8 mouse cellular contexts compared by ENCODE assay signal in the genomic region with DNA sequence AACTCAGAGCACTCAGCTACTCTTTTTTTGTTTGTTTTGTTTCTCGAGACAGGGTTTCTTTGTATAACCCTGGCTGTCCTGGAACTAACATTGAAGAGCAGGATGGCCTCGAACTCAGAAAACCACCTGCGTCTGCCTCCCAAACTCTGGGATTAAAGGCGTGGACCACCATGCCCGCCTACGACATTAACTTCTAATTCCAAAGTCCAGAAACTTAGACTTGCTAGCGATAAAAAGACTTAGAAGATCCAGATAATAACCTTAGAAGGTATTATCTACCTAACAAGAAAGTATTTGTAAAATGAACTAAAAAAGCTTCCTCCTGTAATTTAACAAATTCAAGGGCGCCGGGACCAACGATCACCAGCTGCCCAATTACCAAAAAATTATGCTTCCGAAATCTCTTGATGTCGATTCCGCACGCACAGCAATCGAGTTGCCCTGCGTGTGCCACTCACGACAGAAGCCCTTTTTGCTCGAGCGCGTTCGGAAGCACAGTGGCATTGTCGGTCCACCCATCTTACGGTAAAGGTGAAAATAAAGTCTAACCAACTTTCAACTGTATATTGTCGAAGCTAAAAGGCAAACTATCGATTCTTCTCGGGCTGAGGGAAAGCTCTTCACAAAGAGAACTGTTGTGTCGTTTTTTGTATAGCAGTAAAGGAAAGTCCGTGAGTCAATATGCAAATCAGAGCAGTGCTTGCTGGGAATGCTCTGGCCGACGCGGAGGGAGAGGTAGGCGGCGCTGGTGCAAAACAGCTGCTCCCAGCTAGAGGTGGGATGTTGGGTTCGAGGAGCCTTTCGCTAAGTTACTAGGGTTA. TPM values are rescaled to one million over a fixed set of nuclear protein-coding genes. Genes with fewer than 3 reads are reported as not detected.
DNase-seq lines count a peak whose midpoint lies in the region; ATAC-seq and TF ChIP-seq lines count a peak whose summit lies in the region.

No protein-coding gene starts in this region.

- DNase-seq in gastrocnemius, adult 8-10 months (ENCODE audit: low spot score in 2 of 2): peak; percentile 69 to 84
- DNase-seq in induced T-regulatory cell, adult 2 months (ENCODE audit: low read depth): peak; percentile 97
- DNase-seq in left cerebral cortex, adult 9 months (ENCODE audit: low spot score in 2 of 2): peak; percentile 74 to 89
- peak; percentile 78 for DNase-seq in right cerebral cortex, postnatal 14 days
- DNase-seq in urinary bladder, postnatal 36 days (ENCODE audit: low spot score in 2 of 2): peak; percentile 78 to 81

- H3K4me3 ChIP-seq in cortical plate, adult 2 months (ENCODE audit: insufficient read depth, low read length): peak overlapping the region; percentile 28

- no peaks in the 10 kb centered on the region for H3K4me1 ChIP-seq in cortical plate, adult 2 months (ENCODE audit: control insufficient read depth, insufficient read depth, low read length)

- H3K27ac ChIP-seq in cortical plate, adult 2 months (ENCODE audit: insufficient read depth, low read length): peak overlapping the region; percentile 93

- peak; percentile 100 for TF ChIP-seq POLR2A in cortical plate, adult 2 months (IDR thresholded peaks at IDR 0.05; ENCODE audit: extremely low read depth, insufficient read depth, low read length)

- no peak for TF ChIP-seq CTCF in cortical plate, adult 2 months (IDR thresholded peaks at IDR 0.05; ENCODE audit: extremely low read depth, insufficient read depth, low read length)

- peak; percentile 67 for ATAC-seq in activated CD4-positive, CD25-positive, alpha-beta regulatory T cell, adult 4 months
- ATAC-seq in megakaryocyte progenitor cell, adult 5-6 weeks (replicated peaks; ENCODE audit: poor library complexity): peak; percentile 68

RNA-seq across cellular contexts. Expression of a gene that starts 4.2 kb away (rescaled TPM):
- 10 to 100 TPM; 74.6 to 89.5 TPM for polyA plus RNA-seq in activated CD4-positive, CD25-positive, alpha-beta regulatory T cell, adult 4 months (2017; shearing (Covaris generic))
- 15.9 and 19.4 TPM in 2 replicates for polyA plus RNA-seq in cortical plate, adult 2 months (2012; rRNA removed)
- 10 to 100 TPM; 35.4 to 47.2 (median 38.4) TPM for total RNA-seq in gastrocnemius, adult 8-10 months (2022)
- 40.5 and 42.1 TPM in 2 replicates for total RNA-seq in megakaryocyte progenitor cell, adult 5-6 weeks (2015)
- 34.1 and 72.2 TPM in 2 replicates for total RNA-seq in megakaryocyte progenitor cell, adult 5-6 weeks (2017)

RNA-seq across cellular contexts. Expression of a gene that starts 8.5 kb away (rescaled TPM):
- 10 to 100 TPM; 13.8 to 13.9 TPM for polyA plus RNA-seq in activated CD4-positive, CD25-positive, alpha-beta regulatory T cell, adult 4 months (2017; shearing (Covaris generic))
- 19.1 and 20.6 TPM in 2 replicates for polyA plus RNA-seq in cortical plate, adult 2 months (2012; rRNA removed)
- total RNA-seq in gastrocnemius, adult 8-10 months (2022): 10 to 100 TPM in 1 of 4 experiments, 1 to 10 TPM in 3; 7.4 to 11.0 (median 7.9) TPM
- 13.9 and 14.3 TPM in 2 replicates for total RNA-seq in megakaryocyte progenitor cell, adult 5-6 weeks (2015)
- 18.7 and 29.3 TPM in 2 replicates for total RNA-seq in megakaryocyte progenitor cell, adult 5-6 weeks (2017)

RNA-seq across cellular contexts. Expression of a gene that starts 33.2 kb away (rescaled TPM):
- not detected for polyA plus RNA-seq in activated CD4-positive, CD25-positive, alpha-beta regulatory T cell, adult 4 months (2017; shearing (Covaris generic))
- 3.8 and 5.3 TPM in 2 replicates for polyA plus RNA-seq in cortical plate, adult 2 months (2012; rRNA removed)
- total RNA-seq in gastrocnemius, adult 8-10 months (2022): 1 to 10 TPM in 1 of 4 experiments, under 1 TPM in 1, not detected in 2; 0.58 to 1.5 TPM
- total RNA-seq in megakaryocyte progenitor cell, adult 5-6 weeks (2015): not detected in 2 replicates
- total RNA-seq in megakaryocyte progenitor cell, adult 5-6 weeks (2017): 1.0 and 1.3 TPM in 2 replicates

RNA-seq across cellular contexts. Expression of a gene that starts 57.8 kb away (rescaled TPM):
- polyA plus RNA-seq in activated CD4-positive, CD25-positive, alpha-beta regulatory T cell, adult 4 months (2017; shearing (Covaris generic)): 100 to 1,000 TPM in 1 of 2 experiments, 10 to 100 TPM in 1; 91.1 to 128 TPM
- polyA plus RNA-seq in cortical plate, adult 2 months (2012; rRNA removed): 19.3 and 20.5 TPM in 2 replicates
- 10 to 100 TPM; 25.1 to 30.9 (median 28.0) TPM for total RNA-seq in gastrocnemius, adult 8-10 months (2022)
- total RNA-seq in megakaryocyte progenitor cell, adult 5-6 weeks (2015): 64.7 and 66.5 TPM in 2 replicates
- total RNA-seq in megakaryocyte progenitor cell, adult 5-6 weeks (2017): 64.0 and 69.7 TPM in 2 replicates

RNA-seq across cellular contexts. Expression of a gene that starts 59.4 kb away (rescaled TPM):
- 10 to 100 TPM; 36.0 to 41.5 TPM for polyA plus RNA-seq in activated CD4-positive, CD25-positive, alpha-beta regulatory T cell, adult 4 months (2017; shearing (Covaris generic))
- polyA plus RNA-seq in cortical plate, adult 2 months (2012; rRNA removed): 14.9 and 16.6 TPM in 2 replicates
- 10 to 100 TPM in 3 of 4 experiments, 1 to 10 TPM in 1; 9.4 to 13.4 (median 11.1) TPM for total RNA-seq in gastrocnemius, adult 8-10 months (2022)
- 32.2 and 45.6 TPM in 2 replicates for total RNA-seq in megakaryocyte progenitor cell, adult 5-6 weeks (2015)
- total RNA-seq in megakaryocyte progenitor cell, adult 5-6 weeks (2017): 34.4 and 43.4 TPM in 2 replicates

Comparison
In these comparisons a context has a peak if more than half of its experiments do, and no peak if none do; other contexts are left out.
1. Peak in every context shown above with its lines: DNase-seq, ATAC-seq, H3K4me3 ChIP-seq and H3K27ac ChIP-seq.